Mouse (Mus musculus) adrenal gland, postnatal 36 days (tissue): ENCODE measurements around the gene Agpat4. TPM values are rescaled to one million over a fixed set of nuclear protein-coding genes. Genes with fewer than 3 reads are reported as not detected.
A peak's percentile ranks its signal among the peaks of the same experiment; 100 is the strongest.

Experiments
- DNase-seq, 2 experiments: peaks; one replicate each; pipeline ENCODE4 v3.0.0; 2021; ENCODE audit warnings: mixed read lengths in 1 of 2
- total RNA-seq, 2 experiments: library from RNA; stranded (reverse); gene quantifications; 2 replicates each; pipeline ENCODE4 v1.2.3; 2021

Gene Agpat4
- total RNA-seq, 2 experiments from 2014 or later, result 40.7 to 66.7 TPM

DNA sequence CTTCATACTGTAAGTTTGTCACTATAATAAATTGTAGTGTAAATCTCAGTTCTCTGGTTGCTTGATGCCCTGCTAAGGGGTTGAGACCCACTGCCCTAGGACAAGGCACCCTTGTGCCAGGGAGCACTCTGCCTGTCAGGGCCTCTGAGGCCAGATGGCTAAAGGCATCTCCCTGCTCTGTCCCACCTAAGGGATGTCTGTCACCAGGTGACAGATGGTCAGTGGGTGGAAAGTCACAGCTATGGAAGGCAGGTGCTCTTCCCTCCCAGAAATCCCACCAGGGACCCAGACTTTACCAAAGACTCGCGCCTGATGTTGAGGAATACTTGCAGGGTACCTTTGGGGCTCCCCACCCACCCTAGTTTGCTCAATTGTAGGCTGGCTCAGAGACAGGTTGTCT lies 42.0 kb downstream of the Agpat4 start:
- DNase-seq, result no peak

DNA sequence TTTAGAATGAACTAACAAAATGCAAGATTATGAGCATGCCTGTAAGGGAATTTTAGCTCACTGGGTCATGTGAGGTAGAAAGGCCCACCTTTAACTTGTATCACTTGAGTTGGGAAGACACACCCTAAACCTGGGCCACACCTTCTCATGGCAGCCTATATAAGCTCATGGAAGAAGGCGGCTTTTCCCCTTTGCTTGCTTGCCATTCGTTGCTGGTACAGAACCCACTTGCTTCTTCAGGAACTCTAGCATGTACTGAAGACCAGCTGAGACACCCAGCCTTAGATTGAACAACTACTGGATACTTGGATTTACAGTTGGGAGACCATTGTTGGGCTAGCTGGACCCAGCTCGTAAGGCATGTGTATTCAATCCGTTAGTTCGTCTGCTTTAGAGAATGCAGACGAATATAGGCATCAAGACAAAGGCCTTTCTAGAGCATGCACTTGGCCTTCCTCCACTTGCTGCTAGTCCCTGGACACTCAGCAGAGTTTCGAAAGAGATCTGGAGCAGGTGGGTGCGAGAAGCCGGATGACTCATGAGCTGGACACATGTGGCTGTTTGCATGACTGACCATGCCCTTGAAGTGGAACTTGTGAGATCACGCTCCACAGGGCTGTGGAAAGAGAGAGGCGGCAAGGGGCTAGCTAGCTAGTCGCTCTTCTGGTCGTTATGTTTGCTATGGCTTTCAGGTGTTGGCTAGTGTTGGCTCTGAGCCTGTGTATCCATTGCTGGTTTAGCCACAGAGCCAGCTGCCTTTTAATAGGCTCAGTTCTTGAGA lies 42.7 kb downstream of the Agpat4 start:
- DNase-seq, result peak; percentile 68 to 71

DNA sequence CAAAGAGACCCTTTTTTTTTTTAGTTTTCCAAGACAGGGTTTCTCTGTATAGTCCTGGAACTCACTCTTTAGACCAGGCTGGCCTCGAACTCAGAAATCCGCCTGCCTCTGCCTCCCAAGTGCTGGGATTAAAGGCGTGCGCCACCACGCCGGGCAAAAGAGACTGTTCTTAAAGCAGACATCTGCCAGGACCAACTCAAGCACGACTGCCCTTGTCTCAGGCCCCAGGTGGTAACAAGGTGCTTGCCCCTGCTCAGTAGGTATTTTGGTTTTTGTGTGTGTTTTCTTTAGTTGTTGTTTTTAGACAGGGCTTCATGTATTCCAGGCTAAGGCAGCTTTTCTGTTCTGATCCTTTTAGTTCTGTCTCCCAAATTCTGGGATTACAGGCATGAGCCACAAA lies 43.4 kb downstream of the Agpat4 start:
- no peak for DNase-seq

DNA sequence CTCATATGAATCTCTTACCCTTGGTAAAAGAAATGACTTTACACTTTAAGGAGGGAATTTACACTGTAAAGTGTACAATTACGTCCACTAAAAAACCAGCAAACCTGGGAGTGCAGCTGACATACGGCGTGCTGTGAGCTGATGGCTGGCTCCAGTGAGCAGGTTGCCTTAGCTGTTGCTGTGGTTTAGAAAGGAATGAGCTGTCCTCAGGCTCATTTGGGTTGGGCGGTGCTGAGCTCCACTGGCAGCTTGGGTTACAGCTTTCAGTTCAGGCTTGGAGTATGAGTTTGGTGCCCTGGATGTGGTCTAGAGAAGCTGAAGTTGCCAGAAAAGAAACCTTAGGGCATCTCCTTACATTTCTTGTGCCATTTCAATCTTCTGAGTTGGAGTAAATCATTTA lies 44.3 kb downstream of the Agpat4 start:
- DNase-seq, result no peak

DNA sequence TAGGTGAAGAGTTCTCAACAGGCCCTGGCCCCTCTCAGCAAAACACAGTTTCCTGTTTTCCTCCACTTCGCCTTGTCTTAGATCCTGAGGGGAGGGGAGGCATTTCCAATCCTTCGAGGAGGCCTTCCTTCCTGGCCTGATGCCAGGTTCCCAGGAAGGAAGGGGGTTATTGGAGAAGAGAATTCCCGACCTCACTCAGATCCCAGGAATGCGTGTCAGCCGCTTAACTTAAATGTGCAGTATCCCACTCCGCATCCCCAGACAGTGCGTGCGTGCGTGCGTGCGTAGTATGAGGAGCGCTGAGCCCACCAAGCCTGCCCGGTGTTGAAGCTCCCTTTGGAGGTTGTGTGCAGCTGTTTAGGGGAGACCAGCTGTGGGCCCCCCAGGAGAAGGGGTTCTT lies 44.9 kb downstream of the Agpat4 start:
- no peak for DNase-seq

DNA sequence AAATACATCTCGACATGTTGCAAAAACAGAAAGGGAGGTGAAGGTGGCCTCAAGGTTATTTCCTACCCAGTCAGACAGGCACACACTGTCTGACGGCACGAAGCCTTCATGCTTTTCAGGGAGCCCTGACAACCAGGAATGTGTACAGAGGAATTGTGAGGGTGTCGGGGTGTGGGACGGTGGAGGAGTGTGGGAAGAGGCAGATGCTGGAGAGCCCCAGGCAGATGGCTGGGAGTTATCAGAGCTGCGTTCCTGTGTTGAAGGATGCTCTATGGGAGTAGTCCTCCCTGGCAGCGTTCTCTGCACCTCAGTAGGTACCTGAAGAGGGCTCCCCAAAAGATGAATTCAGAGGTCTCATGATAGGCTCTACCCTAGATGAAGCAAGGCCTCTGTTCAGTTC lies 45.4 kb downstream of the Agpat4 start:
- DNase-seq, result no peak

DNA sequence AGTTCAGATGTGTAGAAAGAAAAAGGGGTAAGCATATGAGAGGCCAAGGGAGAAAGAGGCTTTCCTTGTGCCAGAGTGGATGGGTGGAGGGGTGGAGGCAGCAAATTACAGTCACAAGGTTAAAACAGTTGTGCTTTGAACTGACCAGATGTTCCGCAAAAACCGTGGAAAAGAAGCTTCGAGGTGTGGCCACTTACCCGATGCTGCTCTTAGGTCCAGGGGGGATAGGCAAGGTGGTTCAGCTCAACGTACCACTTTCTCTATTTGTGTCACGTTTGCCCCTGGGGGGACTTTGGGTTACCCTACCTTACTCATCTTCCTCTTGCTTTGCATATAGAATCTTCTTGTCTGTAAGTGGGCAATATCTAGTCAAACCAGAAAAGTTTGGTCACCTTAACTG lies 46.0 kb downstream of the Agpat4 start:
- DNase-seq, result no peak

DNA sequence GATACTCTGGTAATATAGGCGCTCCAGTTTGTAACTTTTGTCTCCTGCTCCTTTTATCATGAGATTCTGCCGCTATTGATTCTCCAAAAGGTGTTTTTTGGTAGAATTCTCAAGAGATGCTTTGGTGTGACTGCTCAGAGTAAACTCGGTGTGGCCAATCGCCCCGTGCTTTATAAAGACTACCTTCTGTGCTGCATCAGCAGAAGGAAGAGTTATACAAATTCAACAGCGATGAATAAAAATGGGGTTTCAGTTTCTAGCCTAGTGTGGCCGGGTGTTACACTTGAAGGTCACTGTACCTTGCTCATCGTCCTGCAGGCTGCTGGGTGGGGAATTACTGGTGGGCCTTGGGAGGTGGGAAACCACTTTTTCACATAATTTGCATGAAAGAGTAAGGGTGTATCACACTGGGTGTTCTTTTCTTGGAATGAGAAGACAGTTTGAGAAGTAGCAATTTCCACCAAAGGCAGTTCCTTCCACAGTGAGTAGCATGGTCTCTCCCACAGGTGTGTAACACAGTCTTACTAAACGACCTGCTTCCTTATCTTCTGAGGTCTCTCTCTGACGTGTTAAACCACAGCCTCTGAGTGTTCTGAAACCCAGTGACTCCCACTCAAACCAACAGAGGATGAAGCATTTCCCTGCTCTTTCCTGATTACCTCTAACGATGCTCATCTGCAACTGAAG lies 46.6 kb downstream of the Agpat4 start:
- DNase-seq, result no peak

DNA sequence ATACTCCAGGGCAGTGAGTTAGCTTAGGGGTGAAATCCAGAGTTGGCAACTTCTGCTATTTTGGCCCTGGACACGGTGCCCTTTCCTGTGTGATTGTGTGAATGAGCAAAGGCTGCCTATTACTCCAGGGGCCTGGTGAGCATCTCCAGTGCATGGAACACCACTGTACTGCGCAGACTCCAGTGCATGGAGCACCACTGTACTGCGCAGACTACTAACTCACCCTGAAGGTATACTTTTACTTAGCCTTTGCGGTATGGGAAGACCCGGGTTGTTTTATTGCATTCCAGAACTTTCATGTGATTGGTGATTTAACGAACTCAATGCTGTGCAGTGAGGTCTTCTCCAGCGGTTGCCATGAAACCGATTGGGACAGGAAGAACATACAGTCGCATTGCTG lies 47.2 kb downstream of the Agpat4 start:
- no peak for DNase-seq

DNA sequence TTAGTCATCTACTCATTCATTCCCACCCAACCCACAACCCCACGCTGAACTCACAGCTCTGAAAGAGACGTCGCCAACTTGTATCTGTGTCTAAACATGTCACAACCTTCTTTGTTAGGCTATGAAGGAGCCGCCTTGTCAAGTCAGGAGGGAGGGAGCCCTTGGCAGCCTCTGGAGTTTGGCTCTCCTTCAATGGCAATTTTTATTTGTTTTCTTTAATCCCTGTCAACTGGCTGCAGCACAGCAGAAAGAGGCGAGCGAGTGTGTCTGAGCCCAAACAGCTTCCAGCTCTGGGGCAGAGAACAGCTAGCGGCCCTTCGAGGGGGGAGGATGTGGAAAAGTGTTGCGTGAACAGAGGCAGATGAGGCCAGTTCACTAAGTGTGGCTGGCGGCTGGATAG lies 50.0 kb downstream of the Agpat4 start:
- DNase-seq, result peak; percentile 63 to 67

DNA sequence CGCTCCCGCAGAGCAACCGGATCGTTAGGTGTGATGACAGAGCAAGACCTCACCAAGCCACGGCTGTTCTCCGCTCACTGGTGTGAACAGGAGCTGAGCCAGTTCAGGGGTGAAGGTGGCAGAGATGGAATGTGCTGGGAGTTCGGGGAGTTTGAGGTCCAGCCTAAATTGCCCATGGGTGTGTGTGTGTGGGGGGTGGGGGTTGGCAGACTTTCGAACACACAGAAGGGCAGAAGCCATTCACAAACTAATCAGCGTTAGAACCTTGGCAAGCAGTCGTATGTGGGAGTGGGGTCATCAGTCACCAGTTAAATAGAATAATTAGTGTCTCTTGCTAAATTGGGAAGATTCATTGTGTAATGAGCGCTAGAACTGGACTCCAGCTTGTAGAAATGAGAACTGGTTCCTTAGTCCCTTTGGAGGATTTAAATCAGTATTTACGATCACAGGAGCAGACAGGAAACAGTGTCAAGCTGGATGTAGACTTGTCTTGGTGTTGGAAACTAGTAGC lies 50.9 kb downstream of the Agpat4 start:
- no peak for DNase-seq

DNA sequence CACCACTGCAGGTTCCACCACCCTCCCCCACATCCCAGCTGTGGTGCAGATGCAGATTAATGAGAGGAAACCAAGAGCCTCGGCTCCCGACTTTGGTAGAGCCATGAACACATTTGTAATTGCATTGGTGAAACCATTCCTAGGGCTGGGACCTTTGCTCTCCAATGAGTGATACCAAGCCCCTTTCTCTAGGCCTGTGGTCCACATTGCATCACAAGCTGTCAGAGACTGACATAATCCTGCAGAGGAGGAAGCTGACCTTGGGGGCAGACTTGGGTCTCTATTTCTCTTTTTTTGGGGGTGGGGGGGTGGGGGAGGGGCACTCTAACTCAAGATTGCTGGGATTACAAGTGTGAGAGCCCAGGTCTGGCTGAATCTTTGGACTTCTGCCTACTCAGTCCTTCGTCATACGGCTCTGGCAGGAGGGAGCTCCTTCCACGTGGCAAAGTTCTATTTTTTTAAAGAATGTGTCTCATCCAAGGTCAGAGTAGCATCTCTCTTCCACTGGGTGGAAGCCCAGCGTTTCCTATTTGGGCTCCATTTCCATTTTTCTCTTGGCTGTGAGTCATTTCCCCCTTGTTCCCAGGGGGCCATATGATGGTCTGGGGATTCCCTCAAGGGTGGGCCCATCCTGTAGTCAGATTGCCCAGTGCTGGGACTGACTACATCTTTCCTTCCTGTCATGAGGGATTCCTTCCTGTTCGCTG lies 52.4 kb downstream of the Agpat4 start:
- peak; percentile 40 to 52 for DNase-seq

DNA sequence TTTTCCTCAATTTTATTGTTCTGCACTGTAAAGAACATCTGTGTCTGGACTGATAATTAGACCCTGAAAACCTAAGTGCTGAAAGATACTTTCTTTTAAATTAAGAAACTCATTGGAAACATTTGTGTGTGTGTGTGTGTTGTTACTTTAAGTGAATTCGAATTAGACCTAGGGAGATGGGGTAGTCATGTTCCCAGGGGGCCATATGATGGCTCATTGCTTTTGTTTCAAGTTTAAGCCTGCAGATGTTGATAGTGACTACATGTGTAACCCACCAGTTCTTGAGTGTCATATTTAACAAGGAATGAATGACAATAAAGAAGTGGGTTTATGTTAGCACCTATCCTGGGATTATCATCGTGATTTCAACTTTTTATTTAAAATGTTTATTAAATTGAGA lies 53.2 kb downstream of the Agpat4 start:
- no peak for DNase-seq

DNA sequence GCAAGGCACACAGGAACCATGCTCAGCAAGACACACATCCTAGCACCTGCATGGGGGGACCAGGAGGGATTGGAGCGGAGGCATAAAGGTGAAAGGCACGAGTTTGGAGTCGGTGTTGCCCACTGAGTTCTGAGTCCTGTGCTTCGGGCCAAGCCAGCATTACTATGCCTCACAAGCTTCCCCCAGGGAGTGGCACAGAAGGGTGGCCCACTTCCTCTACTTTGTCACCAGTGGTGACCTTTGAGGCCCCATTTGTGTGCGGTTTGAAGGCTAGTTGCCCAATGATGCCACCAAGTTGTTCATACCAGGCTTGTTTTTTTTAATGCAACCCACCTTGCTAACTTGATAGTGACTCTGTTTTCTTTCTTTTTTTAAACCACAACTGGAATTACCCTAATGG lies 55.7 kb downstream of the Agpat4 start:
- no peak for DNase-seq

DNA sequence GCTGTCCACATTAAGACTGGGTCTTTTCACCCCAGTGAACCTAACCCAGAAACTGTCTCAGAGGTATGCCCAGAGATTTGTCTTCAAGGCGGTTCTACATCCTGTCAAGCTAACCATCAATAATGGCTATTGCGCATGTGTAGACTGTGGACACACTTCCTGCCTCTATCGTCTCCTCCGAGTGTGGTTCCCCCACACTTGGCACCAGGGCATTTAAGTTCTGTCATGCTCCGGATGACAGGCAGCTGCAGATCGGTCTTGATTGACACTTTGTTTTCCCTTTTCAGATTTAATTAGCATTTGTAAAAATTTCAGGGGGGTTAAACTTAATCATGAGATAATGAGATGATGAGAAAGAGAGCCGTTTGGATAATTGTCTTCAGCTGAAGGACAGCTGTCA lies 56.4 kb downstream of the Agpat4 start:
- DNase-seq, result no peak

DNA sequence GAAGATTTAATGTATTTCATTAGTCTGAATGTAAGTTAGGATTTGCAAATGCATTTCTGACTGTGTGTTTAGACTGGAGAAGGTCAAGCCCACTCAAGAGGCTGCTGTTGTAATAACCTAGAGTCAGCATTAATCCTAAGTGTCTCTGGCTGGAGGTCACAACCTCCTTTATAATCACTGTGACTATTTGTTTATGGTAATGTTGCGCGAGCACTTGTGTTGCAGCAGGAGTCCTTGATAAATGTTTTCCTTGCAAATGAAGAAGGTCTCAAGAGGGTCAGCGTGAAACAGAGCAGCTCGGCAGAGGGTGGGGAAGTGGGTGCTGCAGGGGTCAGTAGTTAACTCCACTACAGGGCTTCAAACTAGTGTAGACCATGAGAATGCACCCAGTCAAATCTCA lies 57.1 kb downstream of the Agpat4 start:
- DNase-seq, result no peak

DNA sequence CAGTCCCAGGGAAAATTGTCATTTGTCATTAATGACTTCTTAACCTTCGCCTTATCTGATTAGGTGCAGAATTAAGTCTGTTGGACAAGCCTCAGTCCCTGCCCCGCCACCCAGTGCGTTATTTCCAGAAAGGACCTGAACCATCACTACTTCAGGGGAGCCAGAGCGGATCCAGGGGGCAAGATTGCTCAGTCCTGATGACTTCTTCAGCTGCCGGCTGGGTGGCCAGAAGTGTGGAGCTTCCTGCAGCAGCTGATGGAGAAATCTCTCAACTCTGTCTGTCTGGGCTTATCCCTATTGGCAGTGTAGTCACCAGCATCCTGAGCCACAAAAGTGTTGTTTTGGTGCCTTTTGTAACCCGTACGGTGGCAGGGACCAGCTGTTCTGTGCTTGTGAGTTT lies 60.8 kb downstream of the Agpat4 start:
- no peak for DNase-seq

DNA sequence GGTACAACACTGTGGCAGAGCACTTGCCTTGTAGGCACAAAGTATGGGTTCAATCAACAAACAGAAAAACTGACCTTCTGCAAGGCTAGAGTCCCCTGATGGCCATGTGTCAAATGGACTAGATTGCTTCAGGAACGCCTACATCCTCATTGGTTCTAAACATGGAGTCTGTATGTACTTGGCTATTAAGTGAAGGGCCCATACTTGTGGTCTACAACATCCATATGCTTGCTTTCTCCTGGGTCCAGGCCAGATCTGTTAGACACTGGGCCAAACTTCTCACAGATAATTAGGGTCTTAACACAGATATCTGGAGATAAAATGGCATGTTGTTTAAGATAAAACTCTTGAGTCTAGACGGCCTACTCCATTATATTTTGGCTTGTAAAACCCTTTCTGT lies 61.3 kb downstream of the Agpat4 start:
- DNase-seq, result no peak

DNA sequence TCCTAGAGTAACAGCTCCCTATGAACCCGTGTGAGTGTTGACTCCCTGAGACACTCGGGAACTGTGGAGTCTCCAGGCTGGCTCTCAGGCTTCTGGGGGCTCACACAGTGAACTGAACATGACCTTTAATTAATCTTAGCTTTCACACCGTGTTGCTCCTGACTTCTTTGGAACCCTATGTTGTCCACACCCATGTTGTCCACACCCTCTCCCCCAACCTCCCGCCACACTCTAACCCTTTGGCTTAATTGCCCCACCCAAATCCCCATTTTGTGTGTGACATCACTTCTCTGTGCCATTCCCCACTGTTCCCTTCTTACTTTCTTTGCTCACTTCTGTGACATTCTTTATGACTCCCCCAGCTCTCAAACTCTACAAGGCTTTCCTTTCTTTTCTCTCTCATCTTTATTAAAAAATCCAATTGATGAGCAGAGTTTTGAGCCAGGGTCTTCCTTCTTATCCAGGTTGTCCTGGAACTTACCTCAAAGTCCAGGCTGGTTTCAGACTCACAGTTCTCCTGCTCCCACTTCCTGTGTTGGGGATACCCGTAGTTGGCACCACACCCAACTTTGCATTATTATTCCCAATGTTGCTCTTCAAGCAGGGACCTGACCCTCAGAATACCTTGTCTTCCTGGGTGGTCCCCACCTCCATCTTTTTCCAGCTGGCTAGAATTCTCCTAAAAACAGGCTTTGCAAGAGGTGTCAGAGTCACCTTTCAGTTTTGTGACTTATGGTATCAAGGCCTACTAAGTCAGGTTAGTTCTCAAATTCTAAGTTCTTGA lies 64.4 kb downstream of the Agpat4 start:
- no peak for DNase-seq

DNA sequence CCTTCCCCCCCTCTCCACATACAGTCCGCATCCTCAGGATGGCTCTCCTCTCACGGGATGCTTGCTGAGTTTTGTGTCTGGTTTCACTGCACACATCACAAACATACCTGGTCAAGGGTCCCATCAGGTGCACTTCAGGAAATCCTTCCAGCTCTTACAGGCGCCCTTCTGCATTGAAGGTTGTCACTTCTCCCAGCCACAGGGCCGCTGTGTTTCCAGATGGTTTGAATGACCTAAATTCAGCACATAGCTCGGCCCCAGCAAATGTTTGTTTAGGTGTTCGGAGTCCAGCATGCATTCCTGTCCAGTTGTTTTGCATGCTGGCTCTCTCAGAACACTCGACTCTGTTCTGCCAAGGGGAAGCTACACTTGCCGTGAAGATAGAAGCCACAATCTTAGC lies 65.8 kb downstream of the Agpat4 start:
- DNase-seq, result no peak

DNA sequence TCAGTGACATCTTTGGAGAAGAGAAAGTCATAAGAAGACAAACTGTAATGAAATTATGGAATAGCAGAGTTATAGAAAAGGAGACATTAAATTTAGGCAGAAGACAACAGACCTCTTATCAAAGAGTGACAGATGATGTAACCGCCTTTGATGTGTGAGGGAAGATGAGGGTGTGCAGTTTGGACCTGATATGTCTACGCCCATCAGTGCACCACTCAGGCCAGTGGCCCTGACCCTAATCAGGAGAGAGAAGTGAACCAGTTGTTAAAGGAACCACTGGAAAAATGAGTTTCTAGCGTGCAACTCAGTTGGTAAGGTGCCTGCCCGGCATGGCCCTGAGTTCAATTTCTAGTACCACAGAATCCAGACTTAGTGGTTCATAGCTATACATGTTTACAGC lies 67.4 kb downstream of the Agpat4 start:
- no peak for DNase-seq

DNA sequence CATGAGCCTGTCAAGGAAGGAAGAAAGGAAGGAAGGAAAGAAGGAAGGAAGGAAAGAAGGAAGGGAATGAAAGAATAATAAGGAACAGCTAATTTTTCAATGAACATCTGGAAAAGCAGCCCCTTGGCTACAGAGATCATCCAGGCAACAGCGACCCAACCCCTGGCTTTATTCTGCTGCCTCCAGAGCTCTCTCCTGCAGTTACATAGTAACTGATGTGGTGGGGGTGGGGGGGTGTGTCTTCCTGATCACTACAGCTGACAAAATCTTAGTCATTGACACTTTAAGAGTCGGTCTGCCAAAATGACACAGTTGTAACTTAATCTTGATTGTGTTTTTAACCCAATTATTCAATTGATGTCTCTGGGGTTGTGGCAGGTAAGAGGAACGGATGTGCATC lies 67.8 kb downstream of the Agpat4 start:
- no peak for DNase-seq
